Mouse (Mus musculus): ENCODE measurements around the gene Def6. TPM values are rescaled to one million over a fixed set of nuclear protein-coding genes. Genes with fewer than 3 reads are reported as not detected.

Gene Def6
- polyA plus RNA-seq, 1 experiment = 7.0 TPM

DNA sequence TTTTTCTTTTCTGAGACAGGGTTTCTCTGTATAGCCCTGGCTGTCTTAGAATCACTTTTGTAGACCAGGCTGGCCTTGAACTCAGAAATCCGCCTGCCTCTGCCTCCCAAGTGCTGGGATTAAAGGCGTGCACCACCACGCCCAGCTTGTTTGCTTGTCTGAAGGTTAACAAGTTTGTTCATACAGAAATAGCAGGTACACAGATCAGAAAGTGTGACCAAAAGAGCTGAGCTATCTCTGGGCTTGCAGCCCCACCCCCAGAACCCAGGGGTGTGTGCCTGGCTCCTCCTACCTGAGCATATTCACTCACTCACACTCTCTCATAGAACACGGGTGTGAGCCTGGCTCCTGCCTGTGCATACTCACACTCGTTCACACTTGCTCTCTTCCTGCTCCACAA, 59.7 kb downstream of the Def6 start:
- Histone ChIP-seq H3K4me1 (ENCODE audit: control insufficient read depth, insufficient read depth, insufficient read length, low read length) (peaks cover 28% of the 10 kb centered on the region), H3K27ac (ENCODE audit: insufficient read depth, low read depth, low read length) (no peak overlapping the region), H3K4me3 (ENCODE audit: low read depth, low read length) (no peak overlapping the region), H3K36me3 (ENCODE audit: control insufficient read depth, insufficient read depth, low read length) (0 out of 2 replicates have a peak, but pooled peaks cover 2% of the 10 kb centered on the region), H3K27me3 (ENCODE audit: control insufficient read depth, insufficient read depth, low read length) (no peaks in the 10 kb centered on the region)
- WGBS = 55% methylated on average over 5 of the region's 5 CpGs
- no peak for TF ChIP-seq POLR2A (IDR thresholded peaks at IDR 0.05; ENCODE audit: low read depth, low read length)
- TF ChIP-seq CTCF (IDR thresholded peaks at IDR 0.05; ENCODE audit: extremely low read depth, insufficient read length, insufficient replicate concordance, low read depth, low read length) = no peak

- peaks cover 41% of the 10 kb centered on the region for H3K4me1 ChIP-seq (ENCODE audit: control insufficient read depth, insufficient read depth, insufficient read length, low read length)
- TF ChIP-seq CTCF (IDR thresholded peaks at IDR 0.05; ENCODE audit: extremely low read depth, insufficient read length, insufficient replicate concordance, low read depth, low read length) = 0 out of 2 replicates have a peak, but pooled peaks have one; percentile 6
- no peak for TF ChIP-seq POLR2A (IDR thresholded peaks at IDR 0.05; ENCODE audit: low read depth, low read length)
- peak overlapping the region; percentile 92 for H3K27ac ChIP-seq (ENCODE audit: insufficient read depth, low read depth, low read length)
- H3K4me3 ChIP-seq (ENCODE audit: low read depth, low read length) = no peak overlapping the region
- WGBS = 22% methylated on average over 13 of the region's 13 CpGs
- H3K36me3 ChIP-seq (ENCODE audit: control insufficient read depth, insufficient read depth, low read length) = peaks cover 6% of the 10 kb centered on the region
- no peaks in the 10 kb centered on the region for H3K27me3 ChIP-seq (ENCODE audit: control insufficient read depth, insufficient read depth, low read length)
Observed at GRCm38 (mm10) chr17:28270165-28270564, 62.6 kb downstream of the Def6 start.

- 21% methylated on average over 12 of the region's 12 CpGs for WGBS
- Histone ChIP-seq H3K36me3 (ENCODE audit: control insufficient read depth, insufficient read depth, low read length) (peaks cover 12% of the 10 kb centered on the region), H3K27ac (ENCODE audit: insufficient read depth, low read depth, low read length) (peak overlapping the region; percentile 98), H3K4me1 (ENCODE audit: control insufficient read depth, insufficient read depth, insufficient read length, low read length) (peaks cover 40% of the 10 kb centered on the region), H3K4me3 (ENCODE audit: low read depth, low read length) (peak overlapping the region; percentile 69), H3K27me3 (ENCODE audit: control insufficient read depth, insufficient read depth, low read length) (no peaks in the 10 kb centered on the region)
- no peak for TF ChIP-seq CTCF (IDR thresholded peaks at IDR 0.05; ENCODE audit: extremely low read depth, insufficient read length, insufficient replicate concordance, low read depth, low read length)
- peak; percentile 73 for TF ChIP-seq POLR2A (IDR thresholded peaks at IDR 0.05; ENCODE audit: low read depth, low read length)
Observed at GRCm38 (mm10) chr17:28271537-28272266, 64.1 kb downstream of the Def6 start.

DNA sequence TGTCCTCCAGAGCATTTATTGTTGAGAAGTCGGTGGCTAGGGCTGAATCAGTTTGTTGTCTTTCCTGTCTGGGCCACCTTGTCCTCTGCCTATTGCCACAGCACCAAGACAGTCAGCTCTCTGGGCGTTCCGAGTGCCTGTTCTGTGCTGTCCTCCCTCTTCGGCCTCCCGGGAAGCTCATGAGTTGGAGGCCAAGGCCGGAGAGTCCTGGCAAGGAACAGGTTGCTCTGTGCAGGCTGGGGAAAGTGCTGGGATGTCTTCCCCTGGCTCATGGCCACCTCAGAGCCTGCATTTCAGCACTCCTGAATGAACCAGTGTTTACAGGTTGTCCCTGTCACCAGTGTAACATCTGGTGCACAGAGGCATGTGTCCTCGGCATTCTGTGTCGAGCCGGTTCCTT, 64.7 kb downstream of the Def6 start:
- TF ChIP-seq POLR2A (IDR thresholded peaks at IDR 0.05; ENCODE audit: low read depth, low read length) (no peak), CTCF (IDR thresholded peaks at IDR 0.05; ENCODE audit: extremely low read depth, insufficient read length, insufficient replicate concordance, low read depth, low read length) (no peak)
- H3K36me3 ChIP-seq (ENCODE audit: control insufficient read depth, insufficient read depth, low read length) = peaks cover 12% of the 10 kb centered on the region
- H3K27me3 ChIP-seq (ENCODE audit: control insufficient read depth, insufficient read depth, low read length) = no peaks in the 10 kb centered on the region
- H3K4me1 ChIP-seq (ENCODE audit: control insufficient read depth, insufficient read depth, insufficient read length, low read length) = peaks cover 44% of the 10 kb centered on the region
- peak overlapping the region; percentile 69 for H3K4me3 ChIP-seq (ENCODE audit: low read depth, low read length)
- WGBS = 30% methylated on average over 9 of the region's 9 CpGs
- H3K27ac ChIP-seq (ENCODE audit: insufficient read depth, low read depth, low read length) = peak overlapping the region; percentile 98

DNA sequence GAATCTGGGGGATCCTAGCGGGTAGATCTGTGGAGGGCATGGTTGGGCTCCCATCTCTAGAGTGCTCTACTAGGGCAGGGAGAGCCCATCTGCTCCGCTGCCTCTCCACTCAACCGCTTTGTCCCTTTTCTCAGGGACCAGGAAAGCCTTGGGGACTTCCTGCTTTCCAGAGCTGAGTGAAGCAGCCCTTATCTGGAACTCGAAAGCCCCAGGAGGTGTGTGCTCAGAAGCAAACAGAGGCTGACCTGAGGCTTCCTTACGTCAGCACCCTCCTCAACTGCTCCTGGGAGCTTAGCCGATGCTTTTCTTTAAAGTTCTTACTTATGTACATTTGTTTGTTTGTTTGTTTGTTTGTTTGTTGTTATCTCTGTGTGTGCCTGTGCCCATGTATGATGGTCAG, 65.3 kb downstream of the Def6 start:
- peak overlapping the region; percentile 69 for H3K4me3 ChIP-seq (ENCODE audit: low read depth, low read length)
- H3K4me1 ChIP-seq (ENCODE audit: control insufficient read depth, insufficient read depth, insufficient read length, low read length) = peaks cover 44% of the 10 kb centered on the region
- 28% methylated on average over 6 of the region's 6 CpGs for WGBS
- peak; percentile 30; the same call in 1 of the 2 replicates for TF ChIP-seq POLR2A (IDR thresholded peaks at IDR 0.05; ENCODE audit: low read depth, low read length)
- TF ChIP-seq CTCF (IDR thresholded peaks at IDR 0.05; ENCODE audit: extremely low read depth, insufficient read length, insufficient replicate concordance, low read depth, low read length) = no peak
- peaks cover 15% of the 10 kb centered on the region for H3K36me3 ChIP-seq (ENCODE audit: control insufficient read depth, insufficient read depth, low read length)
- peak overlapping the region; percentile 98 for H3K27ac ChIP-seq (ENCODE audit: insufficient read depth, low read depth, low read length)
- no peaks in the 10 kb centered on the region for H3K27me3 ChIP-seq (ENCODE audit: control insufficient read depth, insufficient read depth, low read length)

GRCm38 (mm10) chr17:28274739-28275138, 67.2 kb downstream of the Def6 start:
- TF ChIP-seq CTCF (IDR thresholded peaks at IDR 0.05; ENCODE audit: extremely low read depth, insufficient read length, insufficient replicate concordance, low read depth, low read length) = peak; percentile 74; the same call in 1 of the 2 replicates
- TF ChIP-seq POLR2A (IDR thresholded peaks at IDR 0.05; ENCODE audit: low read depth, low read length) = no peak
- peaks cover 51% of the 10 kb centered on the region for H3K4me1 ChIP-seq (ENCODE audit: control insufficient read depth, insufficient read depth, insufficient read length, low read length)
- no peak overlapping the region for H3K4me3 ChIP-seq (ENCODE audit: low read depth, low read length)
- H3K27me3 ChIP-seq (ENCODE audit: control insufficient read depth, insufficient read depth, low read length) = no peaks in the 10 kb centered on the region
- H3K36me3 ChIP-seq (ENCODE audit: control insufficient read depth, insufficient read depth, low read length) = peaks cover 16% of the 10 kb centered on the region
- H3K27ac ChIP-seq (ENCODE audit: insufficient read depth, low read depth, low read length) = no peak overlapping the region
- WGBS = 77% methylated on average over 3 of the region's 3 CpGs

DNA sequence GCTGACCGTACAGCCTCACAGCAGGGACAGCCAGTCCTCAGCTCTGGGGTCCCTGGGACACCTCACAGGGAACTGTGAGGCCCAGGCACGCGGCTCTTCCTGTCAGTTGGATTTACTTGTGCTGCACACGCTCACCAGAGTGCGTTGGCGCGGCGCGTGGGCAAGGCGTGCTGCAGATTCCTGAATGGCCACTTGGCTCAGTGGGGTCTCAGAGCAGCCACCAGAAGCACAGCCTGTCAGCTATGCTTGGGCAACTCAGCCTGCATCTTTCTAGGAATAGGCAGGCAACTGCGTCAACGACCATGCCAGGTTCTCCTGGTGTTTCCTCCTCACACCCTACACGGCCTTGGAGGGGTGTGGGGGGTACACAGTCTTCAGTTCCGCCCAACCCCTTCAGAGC, 69.6 kb downstream of the Def6 start:
- no peaks in the 10 kb centered on the region for H3K27me3 ChIP-seq (ENCODE audit: control insufficient read depth, insufficient read depth, low read length)
- no peak overlapping the region for H3K4me3 ChIP-seq (ENCODE audit: low read depth, low read length)
- peaks cover 16% of the 10 kb centered on the region for H3K36me3 ChIP-seq (ENCODE audit: control insufficient read depth, insufficient read depth, low read length)
- WGBS = 83% methylated on average over 14 of the region's 14 CpGs
- H3K27ac ChIP-seq (ENCODE audit: insufficient read depth, low read depth, low read length) = peak overlapping the region; percentile 24; the same call in 1 of the 2 replicates
- peaks cover 61% of the 10 kb centered on the region for H3K4me1 ChIP-seq (ENCODE audit: control insufficient read depth, insufficient read depth, insufficient read length, low read length)
- TF ChIP-seq CTCF (IDR thresholded peaks at IDR 0.05; ENCODE audit: extremely low read depth, insufficient read length, insufficient replicate concordance, low read depth, low read length) (no peak), POLR2A (IDR thresholded peaks at IDR 0.05; ENCODE audit: low read depth, low read length) (no peak)
